Mouse (Mus musculus) lung, embryonic 14.5 days (tissue): ENCODE measurements around the gene Map3k6. TPM values are rescaled to one million over a fixed set of nuclear protein-coding genes. Genes with fewer than 3 reads are reported as not detected.
A peak's percentile ranks its signal among the peaks of the same experiment; 100 is the strongest.

ENCODE experiments used
- ATAC-seq: fragments of 200-750 bp; cut with Nextera tagmentation; 2 replicates; pipeline ENCODE4 v1.8.0; 2017; ENCODE audit warnings: mild to moderate bottlenecking, moderate TSS enrichment, moderate library complexity; ENCODE audit not compliant: insufficient read depth
- DNase-seq: peaks from one replicate; pipeline ENCODE4 v3.0.0-alpha.2; 2015
- H3K27ac ChIP-seq: fragments of 300-500 bp; sonication (generic); 2 replicates; pipeline ENCODE4 v1.5.1; 2014; ENCODE audit warnings: low read depth, mild to moderate bottlenecking, moderate library complexity
- H3K27me3 ChIP-seq: fragments of 300-500 bp; sonication (generic); 2 replicates; pipeline ENCODE4 v1.6.1; 2014; ENCODE audit warnings: low read length, control low read depth; ENCODE audit not compliant: insufficient read depth
- H3K36me3 ChIP-seq: fragments of 300-500 bp; sonication (generic); 2 replicates; pipeline ENCODE4 v1.6.1; 2014; ENCODE audit warnings: control low read depth; ENCODE audit not compliant: insufficient read depth
- H3K4me1 ChIP-seq: fragments of 300-500 bp; sonication (generic); 2 replicates; pipeline ENCODE4 v1.6.1; 2014; ENCODE audit warnings: antibody characterized with exemption, control low read depth; ENCODE audit not compliant: insufficient read depth
- H3K4me2 ChIP-seq: fragments of 300-500 bp; sonication (generic); 2 replicates; pipeline ENCODE4 v1.6.1; 2014; ENCODE audit warnings: mild to moderate bottlenecking
- H3K4me3 ChIP-seq: fragments of 300-500 bp; sonication (generic); 2 replicates; pipeline ENCODE4 v1.5.1; 2014; ENCODE audit warnings: low read depth, low read length
- H3K9ac ChIP-seq: fragments of 300-500 bp; sonication (generic); 2 replicates; pipeline ENCODE4 v1.6.1; 2014
- H3K9me3 ChIP-seq: fragments of 300-500 bp; sonication (generic); 2 replicates; pipeline ENCODE4 v1.6.1; 2016; ENCODE audit warnings: low read depth, low read length, control low read depth
- CTCF ChIP-seq: IDR thresholded peaks from 2 replicates; pipeline ENCODE4 v1.5.1; 2016; ENCODE audit warnings: antibody characterized with exemption, low read depth
- WGBS: fragments of 180-500 bp; shearing (Covaris S2); extraction: QIAGEN DNeasy Blood & Tissue Kit; methylation state at CpG from one replicate; pipeline ENCODE4 v1.1.7; 2014; 5-methylcytosine and 5-hydroxymethylcytosine counted together
- polyA plus RNA-seq: library from polyadenylated mRNA; unstranded; fragments of >200 nt; fragmentation: Nextera tagmentation; extraction: Ambion mirVana; gene quantifications from 2 replicates; pipeline ENCODE4 v1.2.1, GENCODE M21; 2014

Gene Map3k6
- polyA plus RNA-seq, 1 experiment from 2014 or later: 2.2 TPM

DNA sequence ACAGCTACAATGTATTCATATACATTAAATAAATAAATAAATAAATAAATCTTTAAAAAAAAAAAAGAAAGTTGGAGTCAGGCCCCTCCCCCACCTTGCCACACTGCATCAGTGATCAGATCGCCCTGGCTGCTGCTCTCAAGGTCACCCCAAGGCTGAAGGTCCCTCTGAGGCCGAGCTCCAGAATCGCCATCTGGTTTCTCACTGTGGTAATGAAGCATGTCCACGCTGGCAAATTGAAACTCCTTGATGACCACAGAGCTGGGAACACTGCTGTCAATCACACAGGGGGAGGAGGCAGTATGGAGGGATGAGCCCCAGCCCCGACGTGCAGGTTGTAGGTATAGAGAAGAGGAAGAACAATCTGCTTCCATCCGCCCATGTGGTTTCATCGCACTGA lies 13.0 kb upstream of the Map3k6 start:
- Histone ChIP-seq H3K27ac (no peak overlapping the region), H3K4me3 (no peak overlapping the region), H3K36me3 (no peaks in the 10 kb centered on the region), H3K9me3 (no peaks in the 10 kb centered on the region), H3K9ac (no peak overlapping the region), H3K4me1 (no peaks in the 10 kb centered on the region), H3K4me2 (no peak overlapping the region), H3K27me3 (no peaks in the 10 kb centered on the region)
- 72% methylated on average over 8 of the region's 8 CpGs for WGBS
- no peak for TF ChIP-seq CTCF
- DNase-seq (no peak), ATAC-seq (no peak)

DNA sequence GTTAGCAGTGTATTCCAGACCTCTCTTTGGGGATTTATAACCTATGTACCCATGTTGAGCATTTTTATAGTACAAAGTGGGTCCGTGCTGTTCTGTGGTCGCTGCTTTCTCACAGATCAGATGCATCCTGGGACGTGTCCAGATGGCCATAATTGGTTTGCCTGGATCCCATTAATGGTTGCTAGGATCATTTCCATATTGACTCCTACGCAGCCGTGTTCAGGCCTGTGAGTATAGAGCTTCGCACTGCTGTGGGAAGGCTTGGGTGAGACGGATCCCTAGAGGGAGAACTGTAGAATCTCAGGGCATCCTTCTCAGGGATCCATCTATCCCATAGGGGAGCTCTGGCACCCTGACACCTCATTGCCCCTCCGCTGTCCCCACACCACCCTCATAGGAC lies 11.0 kb upstream of the Map3k6 start:
- no peak for ATAC-seq
- no peak for DNase-seq

DNA sequence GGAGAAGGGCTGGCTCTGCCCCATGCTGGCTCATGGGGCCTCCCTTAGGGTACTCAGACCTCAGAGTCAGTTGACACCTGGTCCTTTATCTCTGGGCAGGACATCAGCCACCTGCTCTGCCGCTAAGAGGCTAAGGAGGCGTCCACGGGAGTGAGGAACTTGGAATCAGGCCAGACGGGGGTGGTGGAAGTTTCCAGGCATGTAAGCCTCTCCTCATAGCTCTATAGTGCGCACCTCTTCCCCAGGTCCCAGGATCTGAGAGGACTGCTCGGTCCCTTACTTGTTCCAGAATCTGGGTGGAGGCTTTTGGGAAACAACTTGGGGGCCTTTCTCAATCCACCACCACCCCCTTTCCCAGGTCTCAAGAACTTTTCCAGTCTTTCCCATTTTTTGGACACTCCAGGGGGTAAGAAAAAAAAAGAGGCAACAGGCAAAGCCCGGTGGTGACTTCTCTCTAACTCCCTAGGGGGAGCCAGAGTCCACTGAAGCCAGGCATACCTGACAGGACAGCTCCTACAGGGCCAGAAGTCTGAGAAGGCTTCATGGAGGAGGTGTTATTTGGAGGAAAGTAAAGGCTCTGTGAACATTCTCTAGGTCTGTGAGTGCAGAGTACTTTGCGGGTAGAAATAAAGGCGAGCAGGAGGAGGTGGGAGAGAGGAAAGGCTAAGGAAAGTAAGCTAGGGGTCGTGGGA lies 7.2 kb upstream of the Map3k6 start:
- no peaks in the 10 kb centered on the region for H3K36me3 ChIP-seq
- 26% methylated on average over 10 of the region's 10 CpGs for WGBS
- peak; percentile 58 for TF ChIP-seq CTCF

More for the DNA sequence above, 11.0 kb upstream of the Map3k6 start:
- WGBS: 75% methylated on average over 8 of the region's 8 CpGs
- no peak for TF ChIP-seq CTCF
- Histone ChIP-seq H3K9me3 (no peaks in the 10 kb centered on the region), H3K36me3 (no peaks in the 10 kb centered on the region), H3K27ac (no peak overlapping the region), H3K4me3 (no peak overlapping the region), H3K9ac (no peak overlapping the region), H3K4me2 (no peak overlapping the region), H3K27me3 (no peaks in the 10 kb centered on the region), H3K4me1 (no peaks in the 10 kb centered on the region)

DNA sequence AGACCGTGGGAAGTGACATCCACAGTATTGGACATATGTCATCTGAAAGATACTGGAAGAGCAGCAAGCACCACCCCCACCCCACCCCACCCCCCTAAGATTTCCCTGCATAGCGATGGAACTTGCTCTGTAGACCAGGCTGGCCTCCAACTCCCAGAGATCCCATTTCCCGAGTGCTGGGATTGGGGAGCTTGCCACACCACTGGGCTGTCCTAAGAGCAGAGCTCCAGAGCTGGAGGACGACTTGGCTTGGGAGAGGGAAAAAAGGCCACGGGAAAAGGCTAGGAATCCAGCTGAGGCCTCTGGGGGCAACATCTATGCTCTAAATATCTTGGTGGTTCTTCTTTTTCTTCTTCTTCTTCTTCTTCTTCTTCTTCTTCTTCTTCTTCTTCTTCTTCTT lies 5.8 kb upstream of the Map3k6 start:
- ATAC-seq (no peak), DNase-seq (no peak)
- no peak overlapping the region for H3K9ac ChIP-seq
- no peak overlapping the region for H3K27ac ChIP-seq
- H3K36me3 ChIP-seq: no peaks in the 10 kb centered on the region
- H3K4me3 ChIP-seq: no peak overlapping the region
- no peaks in the 10 kb centered on the region; the same call in 1 of the 2 replicates for H3K27me3 ChIP-seq
- no peaks in the 10 kb centered on the region; the same call in 1 of the 2 replicates for H3K9me3 ChIP-seq
- TF ChIP-seq CTCF: no peak
- no peaks in the 10 kb centered on the region for H3K4me1 ChIP-seq
- no peak overlapping the region for H3K4me2 ChIP-seq
- WGBS: 45% methylated on average over 5 of the region's 5 CpGs

More for the DNA sequence above, 7.2 kb upstream of the Map3k6 start:
- ATAC-seq (no peak), DNase-seq (peak; percentile 71)
- no peak overlapping the region for H3K4me2 ChIP-seq
- H3K4me3 ChIP-seq: no peak overlapping the region
- no peaks in the 10 kb centered on the region for H3K27me3 ChIP-seq
- no peak overlapping the region for H3K27ac ChIP-seq
- H3K9me3 ChIP-seq: no peaks in the 10 kb centered on the region
- H3K4me1 ChIP-seq: no peaks in the 10 kb centered on the region
- no peak overlapping the region for H3K9ac ChIP-seq

DNA sequence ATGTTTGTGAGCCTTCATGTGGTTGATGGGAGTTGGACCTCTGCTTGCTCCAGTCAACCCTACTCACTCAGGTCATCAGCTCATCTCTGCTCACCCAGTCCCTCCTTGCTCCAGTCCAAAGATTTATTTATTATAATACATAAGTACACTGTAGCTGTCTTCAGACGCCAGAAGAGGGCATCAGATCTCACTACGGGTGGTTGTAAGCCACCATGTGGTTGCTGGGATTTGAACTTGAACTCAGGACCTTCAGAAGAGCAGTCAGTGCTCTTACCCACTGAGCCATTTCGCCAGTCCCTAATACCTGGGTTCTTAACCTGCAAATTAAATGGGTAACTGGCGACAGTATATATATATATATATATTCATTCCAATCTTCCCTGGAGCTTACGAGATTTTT lies 5.2 kb upstream of the Map3k6 start:
- DNase-seq: no peak
- 74% methylated on average over 5 of the region's 5 CpGs for WGBS

DNA sequence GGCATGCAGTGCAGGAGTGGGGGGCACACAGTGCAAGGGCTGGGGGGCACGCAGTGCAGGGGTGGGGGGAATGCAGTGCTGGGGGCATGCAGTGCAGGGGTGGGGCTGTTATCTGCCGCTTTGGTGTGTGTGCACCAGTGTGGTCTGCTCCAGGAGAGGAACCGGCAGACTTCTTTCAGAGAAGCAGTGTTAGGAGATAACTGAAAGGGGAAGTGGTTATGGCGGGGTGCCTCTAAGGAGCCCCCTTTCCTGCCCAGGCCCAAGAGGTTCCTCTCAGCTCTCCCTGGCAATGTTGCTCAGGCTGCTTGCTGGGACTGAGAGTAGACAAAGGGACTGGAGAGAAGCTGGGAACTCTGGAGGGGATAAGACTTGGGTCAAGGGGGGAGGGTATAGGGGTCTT lies 2.7 kb upstream of the Map3k6 start:
- WGBS: 60% methylated on average over 4 of the region's 4 CpGs
- ATAC-seq: no peak
- TF ChIP-seq CTCF: no peak

More for the DNA sequence above, 5.2 kb upstream of the Map3k6 start:
- H3K27me3 ChIP-seq: no peaks in the 10 kb centered on the region; the same call in 1 of the 2 replicates
- H3K4me2 ChIP-seq: no peak overlapping the region
- no peaks in the 10 kb centered on the region for H3K36me3 ChIP-seq
- ATAC-seq: no peak
- TF ChIP-seq CTCF: no peak
- peaks cover 4% of the 10 kb centered on the region; the same call in 1 of the 2 replicates for H3K4me1 ChIP-seq
- no peak overlapping the region for H3K9ac ChIP-seq
- H3K27ac ChIP-seq: no peak overlapping the region
- no peak overlapping the region for H3K4me3 ChIP-seq
- H3K9me3 ChIP-seq: no peaks in the 10 kb centered on the region; the same call in 1 of the 2 replicates

More for the DNA sequence above, 2.7 kb upstream of the Map3k6 start:
- Histone ChIP-seq H3K9me3 (no peaks in the 10 kb centered on the region; the same call in 1 of the 2 replicates), H3K36me3 (no peaks in the 10 kb centered on the region), H3K9ac (no peak overlapping the region), H3K27ac (no peak overlapping the region), H3K4me2 (no peak overlapping the region), H3K4me1 (peaks cover 4% of the 10 kb centered on the region; the same call in 1 of the 2 replicates), H3K27me3 (peaks cover 9% of the 10 kb centered on the region), H3K4me3 (no peak overlapping the region)
- DNase-seq: no peak
